Mouse (Mus musculus) megakaryocyte, embryonic 14.5 days (primary cell): Measurements from ENCODE around the gene Spata31. TPM values are rescaled to one million over a fixed set of nuclear protein-coding genes. Genes with fewer than 3 reads are reported as not detected.

ENCODE experiments used
- H3K27me3 ChIP-seq: replicated peaks from 2 replicates; pipeline ENCODE3; 2012; ENCODE audit warnings: inconsistent platforms
- H3K36me3 ChIP-seq: replicated peaks from 2 replicates; pipeline ENCODE3; 2012; ENCODE audit warnings: low read length, inconsistent platforms, mixed read lengths
- H3K4me1 ChIP-seq: 2 replicates; pipeline ENCODE4 v1.6.1; 2012; ENCODE audit warnings: inconsistent platforms
- H3K4me3 ChIP-seq: replicated peaks from 2 replicates; pipeline ENCODE3; 2012; ENCODE audit warnings: moderate library complexity, mild to moderate bottlenecking, inconsistent platforms
- H3K9me3 ChIP-seq: 2 replicates; pipeline ENCODE4 v1.6.1; 2012; ENCODE audit warnings: inconsistent platforms
- FLI1 ChIP-seq: IDR thresholded peaks from 2 replicates; pipeline ENCODE4 v1.6.1; 2012; ENCODE audit warnings: low read length, inconsistent platforms, mixed read lengths
- GATA1 ChIP-seq: IDR thresholded peaks from 3 replicates; pipeline ENCODE4 v1.6.1; 2012; ENCODE audit warnings: mixed read lengths, low read length, inconsistent platforms, borderline replicate concordance
- polyA plus RNA-seq: library from polyadenylated mRNA; stranded (reverse); fragments of >175 nt; gene quantifications from 2 replicates; pipeline ENCODE4 v1.2.3, GENCODE M21; 2012; ENCODE audit warnings: low replicate concordance; ENCODE audit not compliant: insufficient read depth

Gene Spata31
- polyA plus RNA-seq: not detected in 2 replicates

DNA sequence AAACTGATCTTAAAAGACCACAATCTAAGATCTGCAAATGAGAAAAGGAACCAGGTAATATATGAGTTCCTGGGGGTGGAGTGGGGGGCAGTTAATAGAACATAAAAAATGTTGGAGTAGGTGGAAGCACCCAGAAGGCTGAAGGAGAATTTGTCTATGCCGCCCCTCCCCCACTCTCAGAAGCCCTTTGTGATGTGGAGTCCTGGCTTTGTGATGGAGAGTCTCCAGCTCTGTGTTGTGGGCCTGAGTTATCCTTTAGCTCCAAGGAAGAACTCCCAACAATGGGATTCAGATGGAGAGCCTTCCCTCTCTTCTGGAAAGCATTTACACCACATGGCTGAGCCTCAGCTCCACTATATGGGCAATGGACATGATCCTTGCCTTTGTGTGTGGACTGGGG is at the start of gene Spata31:
Spata31 (plus strand) TSS at position 216 of the 400 bp plus-strand sequence.
- no peaks in the 10 kb centered on the region; the same call in 1 of the 2 replicates for H3K9me3 ChIP-seq
- no peaks in the 10 kb centered on the region for H3K4me1 ChIP-seq
- no peaks in the 10 kb centered on the region for H3K36me3 ChIP-seq
- H3K27me3 ChIP-seq: no peaks in the 10 kb centered on the region
- no peak within 1 kb of the TSS for H3K4me3 ChIP-seq
- TF ChIP-seq GATA1 (no peak), FLI1 (no peak)

- Histone ChIP-seq H3K4me3 (no peak overlapping the region), H3K27me3 (peaks cover 4% of the 10 kb centered on the region), H3K4me1 (no peaks in the 10 kb centered on the region), H3K36me3 (no peaks in the 10 kb centered on the region), H3K9me3 (peaks cover 8% of the 10 kb centered on the region)
- TF ChIP-seq FLI1: no peak
- TF ChIP-seq GATA1: no peak
These were observed 14.1 kb upstream of the Spata31 start for GRCm38 (mm10) chr13:64903132-64903531.

DNA sequence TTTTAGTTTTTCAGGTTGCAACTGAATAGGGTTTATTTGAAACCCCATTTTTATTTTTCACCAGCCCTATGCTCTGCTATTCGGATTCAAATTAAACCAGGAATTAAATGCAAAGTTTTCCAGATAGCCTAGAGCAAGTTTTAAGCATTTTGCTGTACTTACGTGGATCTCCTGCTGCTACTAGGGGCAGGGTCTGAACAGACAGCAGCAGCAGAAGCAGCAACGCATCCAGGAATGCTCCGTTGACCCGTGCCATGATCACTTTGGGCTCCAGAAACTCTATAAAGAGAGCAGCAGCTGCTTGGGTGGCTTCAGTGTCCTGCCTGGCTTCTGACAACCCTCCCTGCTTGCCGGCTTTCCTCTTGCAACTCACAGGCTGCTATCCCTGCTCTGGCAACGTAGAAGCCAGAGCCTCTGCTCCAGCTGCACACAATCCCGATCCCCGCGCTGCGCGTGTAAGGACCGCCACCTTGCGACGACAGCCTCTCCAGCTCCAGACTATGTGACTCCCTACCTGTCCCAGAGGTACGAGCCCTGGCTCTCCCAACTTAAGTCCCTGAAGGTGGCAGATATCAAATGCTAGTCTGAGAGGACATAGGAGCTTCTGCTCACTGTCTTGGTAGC is 13.5 kb upstream of the Spata31 start, which contains the start of gene Cntnap3:
Cntnap3 (minus strand) TSS at position 371 of the 624 bp plus-strand sequence.
- Histone ChIP-seq H3K27me3 (peaks cover 4% of the 10 kb centered on the region), H3K4me1 (no peaks in the 10 kb centered on the region), H3K36me3 (no peaks in the 10 kb centered on the region), H3K4me3 (no peak within 1 kb of the TSS), H3K9me3 (peaks cover 7% of the 10 kb centered on the region)
- TF ChIP-seq GATA1: no peak
- no peak for TF ChIP-seq FLI1

Other genes starting within 250 kb of the Spata31 start
- gene Cntnap3, start 13.5 kb upstream of the Spata31 start, polyA plus RNA-seq: not detected in 2 replicates
- gene Spata31d1c, start 115.7 kb downstream of the Spata31 start, polyA plus RNA-seq: not detected in 2 replicates
- 0.30 TPM in 1 of 2 replicates, not detected in the other for gene Prss47, start 135.4 kb downstream of the Spata31 start, polyA plus RNA-seq
- 3.2 TPM in 1 of 2 replicates, not detected in the other for gene Mfsd14b, start 195.6 kb downstream of the Spata31 start, polyA plus RNA-seq
- 0.03 TPM in 1 of 2 replicates, not detected in the other for gene Olfr465-ps1, start 220.7 kb downstream of the Spata31 start, polyA plus RNA-seq
- not detected in 2 replicates for gene Olfr466, start 232.8 kb downstream of the Spata31 start, polyA plus RNA-seq